Mouse (Mus musculus): ENCODE measurements at regions not wholly inside any gene's neighbourhood (a gene's known extent, or its start where the extent isn't known, plus 50 kb on each side); places are given as distances from the start of the nearest gene placed in this dataset.
A peak's percentile ranks its signal among the peaks of the same experiment; 100 is the strongest.

DNA sequence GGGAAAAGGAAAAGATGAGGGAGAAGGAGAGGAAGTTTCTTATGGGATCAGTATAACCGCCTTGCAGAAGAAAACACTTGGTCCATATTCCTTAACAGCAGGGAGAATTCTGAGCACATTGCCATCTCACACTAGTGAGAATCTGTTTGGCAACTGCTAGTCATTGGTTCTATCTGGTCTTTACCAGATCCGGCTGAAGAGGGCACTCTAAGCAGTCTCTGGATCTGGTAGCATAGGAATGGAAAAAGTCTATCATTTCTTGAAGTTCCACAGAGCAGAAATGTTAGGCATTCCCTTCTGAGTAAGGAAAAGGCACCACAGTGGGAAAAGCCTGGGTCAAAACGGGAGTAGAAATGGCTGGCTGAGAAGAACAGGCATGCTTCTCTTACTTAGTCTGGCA, 315.4 kb upstream of the Apob start:
- peak; percentile 3 for DNase-seq

GRCm38 (mm10) chr12:7670114-7670513, 307.3 kb upstream of the Apob start:
- DNase-seq, result no peak

- no peak for DNase-seq
These were observed 306.9 kb upstream of the Apob start for GRCm38 (mm10) chr12:7670561-7670960.

- DNase-seq, result no peak
These were observed 285.5 kb upstream of the Apob start for GRCm38 (mm10) chr12:7691996-7692395.

DNA sequence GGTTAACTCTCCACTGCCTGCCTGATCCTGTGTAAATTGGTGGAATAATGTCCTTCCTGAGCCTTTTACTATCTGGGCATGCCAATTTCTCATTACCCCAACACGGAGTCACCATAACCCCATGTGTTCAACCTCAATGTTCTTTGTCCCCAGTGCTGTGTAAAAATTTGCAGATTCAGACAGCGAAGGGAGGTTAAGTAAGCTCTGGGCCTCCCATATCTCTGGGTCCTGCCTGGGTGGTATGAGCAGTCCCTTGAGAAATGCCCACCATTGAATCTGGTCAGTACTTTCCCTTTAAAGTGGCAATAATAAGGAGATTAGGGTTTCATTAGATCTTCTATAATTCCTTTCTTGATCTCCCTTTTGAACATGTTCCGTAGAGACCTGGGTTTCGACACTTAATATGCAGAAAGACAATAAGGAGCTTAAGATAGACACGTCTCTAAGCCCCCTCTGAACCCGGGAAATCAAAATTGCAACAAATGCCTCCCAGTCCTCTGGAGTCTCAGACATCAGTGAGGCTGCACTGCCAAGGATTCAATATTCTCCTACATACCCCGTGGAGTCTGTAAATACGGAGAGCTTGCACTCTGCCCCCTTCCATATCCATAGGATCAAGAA, 279.0 kb upstream of the Apob start:
- DNase-seq, result no peak

DNA sequence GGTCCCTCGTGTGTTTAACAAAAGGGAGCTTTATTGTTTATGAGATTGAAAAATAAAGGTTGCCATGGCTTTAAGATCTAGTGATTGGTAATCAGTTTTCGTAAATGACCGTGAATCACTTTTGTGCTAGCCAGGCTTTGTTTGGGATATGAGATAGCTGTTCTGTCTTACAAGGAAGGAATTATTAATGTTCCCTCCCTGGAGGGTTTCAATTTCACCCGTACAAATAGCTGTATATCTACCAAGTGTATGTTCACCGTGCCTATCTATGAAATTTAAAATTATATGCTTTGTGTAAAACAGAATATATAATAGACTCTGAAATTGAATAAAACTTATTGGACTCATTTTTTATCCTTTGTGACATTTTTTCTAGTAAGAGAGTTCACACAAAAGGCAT, 268.3 kb upstream of the Apob start:
- no peak for DNase-seq

DNA sequence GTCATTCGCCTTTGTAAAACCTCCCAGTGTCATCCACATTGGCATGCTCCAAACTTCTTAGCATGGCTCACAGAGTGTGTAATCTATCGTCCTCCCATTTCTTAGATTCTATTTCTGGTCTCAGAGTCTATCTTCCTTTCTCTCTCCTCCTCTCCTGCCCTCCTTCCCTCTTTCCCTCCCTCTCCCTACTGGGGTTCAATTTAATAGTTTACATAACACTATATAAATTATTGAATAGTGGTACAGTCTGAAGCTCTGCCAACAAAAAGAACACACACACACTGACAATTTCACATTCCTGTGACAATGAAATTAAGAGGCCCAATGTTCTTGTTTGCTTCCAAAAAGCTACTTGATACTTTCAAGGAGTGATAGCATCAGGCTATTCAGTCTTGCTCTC, 267.6 kb upstream of the Apob start:
- no peak for DNase-seq

GRCm38 (mm10) chr12:7715091-7715490, 262.4 kb upstream of the Apob start:
- no peak for DNase-seq

GRCm38 (mm10) chr12:7718556-7718955, 258.9 kb upstream of the Apob start:
- DNase-seq, result peak; percentile 10

DNA sequence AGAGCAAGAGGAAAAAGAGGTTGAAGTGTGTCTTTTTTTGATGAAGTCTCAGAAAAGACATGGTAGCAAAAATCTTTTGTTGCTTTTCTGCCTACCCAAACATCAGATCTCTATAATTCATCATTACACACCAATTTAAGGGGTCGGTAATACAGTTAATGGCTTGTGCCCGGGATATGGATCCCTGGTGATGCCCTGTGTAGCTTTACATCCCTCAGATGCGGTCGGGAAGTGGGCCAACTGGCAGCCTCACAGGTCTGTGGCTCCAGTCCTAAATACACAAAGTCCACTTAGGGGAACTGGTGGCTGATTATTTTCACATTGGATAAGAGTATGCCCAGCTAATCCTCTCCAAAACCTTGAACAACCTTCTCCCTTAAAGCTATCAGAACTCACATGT, 258.4 kb upstream of the Apob start:
- DNase-seq, result no peak

DNA sequence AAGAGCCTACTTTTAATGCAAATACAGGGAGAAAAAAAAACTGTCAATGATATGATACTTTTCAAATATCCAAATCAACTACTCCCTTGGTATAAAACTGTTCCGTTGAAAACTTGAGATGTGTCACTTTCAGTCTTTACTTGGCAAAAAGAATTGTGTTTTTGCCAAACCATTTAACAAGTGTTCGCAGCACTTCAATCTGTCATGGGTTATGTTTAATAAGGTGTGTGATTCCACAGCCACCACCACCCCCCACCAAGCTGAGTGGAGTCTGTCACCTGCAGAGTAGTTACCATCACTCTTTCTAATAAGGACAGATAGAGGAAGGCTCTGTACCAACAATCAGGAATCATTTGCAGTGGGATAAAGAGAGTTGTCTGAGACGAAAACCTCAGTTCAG, 252.5 kb upstream of the Apob start:
- no peak for DNase-seq

DNA sequence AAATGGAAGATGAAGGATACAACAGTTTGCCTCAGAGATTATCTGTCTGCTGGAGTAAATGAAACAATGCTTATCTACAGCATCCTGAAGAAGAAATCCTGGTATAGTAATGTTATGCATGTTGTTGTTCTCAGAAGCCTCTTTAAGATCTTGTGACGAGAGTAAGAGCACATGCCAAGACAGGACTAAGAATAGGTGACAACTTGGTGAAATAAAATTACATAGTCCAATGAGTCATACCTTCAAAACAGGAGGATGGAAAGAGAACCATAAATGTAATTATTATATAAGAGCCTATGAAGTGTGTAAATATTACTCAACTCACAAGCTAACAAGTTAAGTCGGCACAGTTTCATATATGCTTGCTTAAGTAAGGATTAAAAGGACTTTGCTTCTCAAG, 239.4 kb upstream of the Apob start:
- no peak for DNase-seq

DNA sequence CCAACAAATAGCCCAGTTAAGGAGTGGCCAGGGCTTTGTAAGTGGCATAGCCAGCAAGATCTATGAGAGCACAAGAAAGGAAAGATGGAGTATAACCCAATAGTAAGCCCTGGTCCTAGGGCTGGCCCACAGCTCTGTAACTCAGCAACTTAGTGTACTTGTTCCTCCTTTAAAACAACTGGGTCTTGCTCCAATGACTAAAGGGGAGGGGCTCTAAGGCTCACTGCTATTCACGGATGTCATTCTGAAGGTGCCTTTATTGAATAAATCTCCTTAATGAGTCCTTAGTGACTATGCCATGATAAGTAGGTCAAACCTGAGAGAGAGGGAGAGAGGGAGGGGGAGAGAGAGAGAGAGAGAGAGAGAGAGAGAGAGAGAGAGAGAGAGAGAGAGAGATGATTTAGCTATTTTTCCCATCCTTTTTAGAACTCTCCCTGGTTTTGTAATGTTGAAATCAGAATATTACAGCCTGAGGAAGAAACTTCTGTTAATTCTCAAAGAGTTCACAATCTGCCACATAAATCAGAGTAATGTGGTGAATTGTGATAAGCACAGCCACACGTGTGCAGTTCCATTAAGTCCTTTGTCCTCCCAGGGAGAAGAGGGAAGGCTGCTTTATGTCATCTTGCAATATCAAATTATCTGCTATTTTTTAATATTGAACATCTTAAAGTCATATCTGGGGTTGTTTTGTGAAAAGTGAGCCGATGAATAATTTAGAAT, 238.7 kb upstream of the Apob start:
- DNase-seq, result no peak

DNA sequence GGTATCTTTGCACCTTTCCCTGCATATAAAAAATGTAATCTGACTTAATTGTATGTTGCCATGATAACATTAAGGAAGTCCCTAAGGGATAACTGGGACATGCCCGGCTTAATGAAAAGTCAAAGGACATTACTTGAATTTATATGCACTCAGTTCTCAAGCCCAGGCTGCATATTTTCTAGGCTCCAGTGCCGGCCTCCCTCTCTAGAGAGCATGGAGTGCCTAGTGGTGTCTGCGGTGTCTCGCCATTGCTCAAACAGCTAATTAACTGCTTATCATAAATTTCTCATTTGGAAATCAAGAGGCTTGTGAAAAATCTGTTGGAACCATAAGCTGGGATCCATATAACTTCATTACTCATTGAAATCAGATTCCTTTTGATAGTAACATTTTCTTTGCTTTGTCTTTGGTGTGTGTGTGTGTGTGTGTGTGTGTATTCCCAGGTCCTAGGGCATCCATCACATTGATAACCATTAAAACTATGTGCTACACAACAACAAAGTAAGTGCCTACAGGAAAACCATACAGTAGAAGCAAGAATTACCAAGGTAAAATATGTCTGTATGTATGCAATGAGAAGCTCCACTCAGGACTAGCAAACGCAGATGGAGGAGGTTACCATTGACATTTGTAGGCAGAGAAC, 238.0 kb upstream of the Apob start:
- no peak for DNase-seq

DNA sequence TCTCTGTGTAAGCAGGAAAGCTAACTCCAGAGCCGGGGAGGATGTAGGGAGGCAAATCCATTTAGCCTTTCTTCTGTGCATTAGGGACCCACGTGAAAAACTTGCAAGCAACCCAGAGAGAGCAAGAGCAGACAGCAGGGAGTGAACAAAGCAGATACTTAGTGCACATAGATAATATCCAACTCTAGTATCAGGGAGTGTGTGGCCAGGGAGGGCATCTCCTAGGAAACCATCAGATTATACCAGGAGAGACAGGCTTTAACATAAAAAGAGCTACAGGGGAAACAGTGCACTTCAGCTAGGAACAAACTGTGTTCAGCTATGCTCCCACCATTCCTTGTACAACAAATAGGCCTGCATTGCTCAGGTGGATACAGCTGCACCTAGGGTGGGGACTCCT, 230.7 kb upstream of the Apob start:
- DNase-seq, result no peak

- no peak for DNase-seq
These were observed 227.9 kb upstream of the Apob start for GRCm38 (mm10) chr12:7749319-7750238.

DNA sequence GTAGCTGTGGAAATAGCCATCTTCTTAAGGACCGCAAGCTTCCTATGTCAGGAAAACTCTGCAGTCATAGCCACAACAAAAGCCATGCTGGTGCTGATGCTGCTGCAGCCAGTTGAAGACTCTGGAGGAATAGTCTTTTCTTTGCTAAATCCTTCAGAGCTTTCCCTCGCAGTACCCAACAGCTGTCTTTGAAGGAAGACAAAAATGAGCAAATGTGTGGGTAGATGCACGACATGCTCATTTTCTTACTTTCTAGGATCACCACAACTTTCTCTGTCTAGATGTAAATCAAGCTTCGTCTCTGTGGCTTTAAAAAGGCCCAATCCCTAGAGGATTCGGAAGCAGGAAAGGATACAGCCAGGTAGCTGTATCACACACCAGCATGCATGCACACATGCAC, 222.6 kb upstream of the Apob start:
- peak; percentile 52 for DNase-seq

GRCm38 (mm10) chr12:7764795-7765697, 212.4 kb upstream of the Apob start:
- no peak for DNase-seq

GRCm38 (mm10) chr12:7774127-7774526, 203.3 kb upstream of the Apob start:
- DNase-seq, result no peak

DNA sequence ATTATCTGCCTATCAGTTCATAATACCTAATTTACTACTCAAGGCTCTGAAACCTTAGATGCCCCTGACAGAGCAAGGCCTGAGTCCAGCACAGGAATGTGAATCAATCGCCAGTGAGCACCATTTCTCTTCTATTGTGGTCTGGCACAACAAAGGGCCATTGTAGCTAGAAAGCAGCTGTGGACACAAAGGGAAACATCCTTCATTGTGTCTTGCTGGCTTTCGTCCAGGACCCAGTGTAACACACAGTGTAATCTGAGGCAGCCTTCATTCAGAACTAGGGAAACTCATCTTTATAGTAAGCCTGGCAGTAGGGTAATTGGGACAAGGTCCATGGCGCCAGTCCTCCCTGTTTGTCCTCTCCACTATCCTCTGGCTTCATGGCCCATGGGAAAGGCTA, 201.1 kb upstream of the Apob start:
- DNase-seq, result peak; percentile 57

GRCm38 (mm10) chr12:7777220-7778055, 200.0 kb upstream of the Apob start:
- peak; percentile 71 for DNase-seq

Data from right cerebral cortex, adult 18-20 months (tissue).